Mouse (Mus musculus) C2C12 (cell line): Measurements from ENCODE around the gene Cd83. TPM values are rescaled to one million over a fixed set of nuclear protein-coding genes. Genes with fewer than 3 reads are reported as not detected.

ENCODE experiments used
- H3K27me3 ChIP-seq: one replicate; pipeline ENCODE4 v1.6.1; 2011; ENCODE audit not compliant: control insufficient read depth, insufficient read depth, insufficient read length
- H3K36me3 ChIP-seq: one replicate; pipeline ENCODE4 v1.6.1; 2011; ENCODE audit not compliant: control insufficient read depth, insufficient read depth
- H3K4me3 ChIP-seq: one replicate; pipeline ENCODE4 v1.5.1; 2011; ENCODE audit warnings: mild to moderate bottlenecking, control low read depth; ENCODE audit not compliant: poor library complexity, insufficient read depth, severe bottlenecking
- H3K79me2 ChIP-seq: one replicate; pipeline ENCODE4 v1.6.1; 2011; ENCODE audit not compliant: control insufficient read depth, insufficient read depth
- H3K79me3 ChIP-seq: one replicate; pipeline ENCODE4 v1.6.1; 2011; ENCODE audit warnings: low read depth, control low read depth
- H3ac ChIP-seq: one replicate; pipeline ENCODE3; 2011; ENCODE audit warnings: low read depth; ENCODE audit not compliant: control insufficient read depth, insufficient read length
- CEBPB ChIP-seq: IDR thresholded peaks from one replicate; pipeline ENCODE4 v1.6.1; 2011; ENCODE audit warnings: low read depth, mild to moderate bottlenecking, control low read depth, moderate library complexity
- CTCF ChIP-seq: IDR thresholded peaks from one replicate; pipeline ENCODE4 v1.5.1; 2011; ENCODE audit not compliant: control insufficient read depth, insufficient read depth, insufficient read length
- FOSL1 ChIP-seq: IDR thresholded peaks from one replicate; pipeline ENCODE4 v1.8.0; 2011; ENCODE audit warnings: mild to moderate bottlenecking, low read length; ENCODE audit not compliant: poor library complexity, insufficient read depth, severe bottlenecking
- MAX ChIP-seq: IDR thresholded peaks from one replicate; pipeline ENCODE4 v1.6.1; 2011; ENCODE audit warnings: mild to moderate bottlenecking, control low read depth
- MYOD1 ChIP-seq: IDR thresholded peaks from one replicate; pipeline ENCODE4 v1.6.1; 2011; ENCODE audit warnings: low read depth; ENCODE audit not compliant: control insufficient read depth, insufficient read length
- MYOG ChIP-seq: IDR thresholded peaks from one replicate; pipeline ENCODE4 v1.6.1; 2011; ENCODE audit not compliant: control insufficient read depth, insufficient read length; ENCODE audit errors: extremely low read depth
- USF1 ChIP-seq: IDR thresholded peaks from one replicate; pipeline ENCODE4 v1.6.1; 2011; ENCODE audit warnings: low read depth, mild to moderate bottlenecking, control low read depth, moderate library complexity
- polyA plus RNA-seq: library from polyadenylated mRNA; unstranded; fragments of >200 nt; fragmentation: generic; extraction: Trizol; gene quantifications from one replicate; pipeline ENCODE4 v1.2.1, GENCODE M21; 2012; ENCODE audit warnings: missing spikeins

The Cd83 gene
- polyA plus RNA-seq, 1 experiment = not detected

DNA sequence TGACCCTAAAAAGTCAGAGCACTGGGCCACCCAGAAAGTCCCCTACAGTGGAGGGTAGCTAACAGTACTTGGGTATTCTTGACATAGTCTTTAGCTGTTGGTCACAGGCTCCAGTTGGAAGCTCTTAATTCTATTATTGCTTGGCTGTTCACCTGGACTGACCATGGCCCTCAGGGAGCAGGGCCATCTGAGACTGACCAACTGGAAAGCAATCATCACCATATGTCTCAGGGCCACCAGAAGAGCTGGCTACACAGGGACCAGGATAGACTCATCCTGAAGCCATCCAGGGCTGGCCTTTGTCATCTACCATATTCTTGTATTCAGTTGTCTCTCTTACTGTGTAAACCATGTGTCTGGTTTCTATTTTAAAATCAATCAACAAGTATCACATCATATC, 15.6 kb downstream of the Cd83 start:
- Histone ChIP-seq H3K27me3 (peaks cover 7% of the 10 kb centered on the region), H3K4me3 (no peak overlapping the region), H3K36me3 (no peaks in the 10 kb centered on the region), H3K79me3 (no peaks in the 10 kb centered on the region), H3ac (no peak overlapping the region), H3K79me2 (no peaks in the 10 kb centered on the region)
- TF ChIP-seq MYOD1 (no peak), MAX (no peak), CEBPB (no peak), FOSL1 (no peak), MYOG (no peak), CTCF (no peak), USF1 (no peak)

GRCm38 (mm10) chr13:43801961-43802360, 17.4 kb downstream of the Cd83 start:
- TF ChIP-seq CTCF (no peak), CEBPB (no peak), MAX (no peak), MYOG (no peak), USF1 (no peak), MYOD1 (no peak), FOSL1 (no peak)
- no peaks in the 10 kb centered on the region for H3K36me3 ChIP-seq

GRCm38 (mm10) chr13:43802361-43803137, 18.0 kb downstream of the Cd83 start:
- H3K27me3 ChIP-seq = peaks cover 3% of the 10 kb centered on the region
- no peaks in the 10 kb centered on the region for H3K36me3 ChIP-seq
- TF ChIP-seq USF1 (no peak), CTCF (no peak), MAX (no peak), CEBPB (no peak), MYOG (no peak), MYOD1 (no peak), FOSL1 (no peak)
- H3ac ChIP-seq = no peak overlapping the region
- no peak overlapping the region for H3K4me3 ChIP-seq
- no peaks in the 10 kb centered on the region for H3K79me2 ChIP-seq
- H3K79me3 ChIP-seq = no peaks in the 10 kb centered on the region

More at GRCm38 (mm10) chr13:43801961-43802360, 17.4 kb downstream of the Cd83 start:
- no peak overlapping the region for H3K4me3 ChIP-seq
- peaks cover 3% of the 10 kb centered on the region for H3K27me3 ChIP-seq
- H3K79me2 ChIP-seq = no peaks in the 10 kb centered on the region
- no peaks in the 10 kb centered on the region for H3K79me3 ChIP-seq
- no peak overlapping the region for H3ac ChIP-seq

DNA sequence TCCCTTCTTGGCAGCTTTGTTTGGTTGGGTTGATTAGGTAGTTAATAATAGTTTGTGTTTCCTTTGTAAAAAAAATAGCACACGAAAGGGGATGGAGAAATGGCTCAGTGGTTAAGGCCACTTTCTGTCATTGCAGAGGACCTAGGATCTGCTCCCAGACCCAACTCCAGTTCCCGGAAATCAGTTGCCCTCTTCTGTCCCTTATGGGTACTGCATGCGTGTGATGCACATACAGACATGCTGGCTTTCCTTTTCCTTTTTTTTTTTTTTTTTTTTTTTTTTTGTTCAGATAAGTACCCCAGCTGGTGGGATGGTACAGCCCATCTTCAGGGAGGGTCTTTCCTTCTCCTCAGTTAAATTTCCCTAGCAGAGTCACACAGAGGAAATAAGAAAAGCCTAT, 20.1 kb downstream of the Cd83 start:
- TF ChIP-seq FOSL1 (no peak), MYOD1 (no peak), CEBPB (no peak), USF1 (no peak), CTCF (no peak), MAX (no peak), MYOG (no peak)
- Histone ChIP-seq H3K4me3 (no peak overlapping the region), H3K27me3 (peaks cover 9% of the 10 kb centered on the region), H3ac (no peak overlapping the region), H3K79me3 (no peaks in the 10 kb centered on the region), H3K79me2 (no peaks in the 10 kb centered on the region), H3K36me3 (no peaks in the 10 kb centered on the region)

DNA sequence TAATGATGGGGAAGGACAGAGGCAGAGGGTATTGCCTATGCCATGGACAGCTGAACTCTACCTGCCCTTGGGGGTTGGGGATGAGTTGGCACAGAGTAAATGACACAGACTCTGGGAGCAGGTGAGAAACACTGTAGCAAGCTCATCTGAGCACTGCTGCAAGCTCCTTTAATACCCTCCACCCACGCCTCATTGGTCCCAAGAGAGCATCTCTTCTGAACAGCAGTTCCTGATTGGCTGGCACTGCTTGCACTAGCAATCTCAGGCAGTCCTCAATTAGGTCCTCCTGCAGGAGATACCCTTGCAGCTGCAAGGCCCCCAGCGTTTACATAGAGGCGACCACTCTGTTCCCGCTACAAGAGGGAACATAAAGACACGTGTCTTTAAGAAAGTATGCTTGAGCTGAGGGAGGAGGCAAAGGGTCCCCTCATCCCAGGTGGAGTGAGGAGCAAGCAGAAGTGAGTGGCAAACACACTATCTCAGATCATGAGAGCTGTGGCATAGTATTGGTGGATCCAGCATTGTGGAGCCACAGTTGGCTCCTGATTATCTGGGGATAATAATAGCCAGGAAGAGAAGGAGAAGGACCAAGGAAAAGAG, 20.7 kb downstream of the Cd83 start:
- peaks cover 9% of the 10 kb centered on the region for H3K27me3 ChIP-seq
- H3K4me3 ChIP-seq = no peak overlapping the region
- no peaks in the 10 kb centered on the region for H3K79me2 ChIP-seq
- no peak overlapping the region for H3ac ChIP-seq
- no peaks in the 10 kb centered on the region for H3K36me3 ChIP-seq
- TF ChIP-seq CTCF (no peak), MYOD1 (no peak), FOSL1 (no peak), CEBPB (no peak), MAX (no peak)
- H3K79me3 ChIP-seq = no peaks in the 10 kb centered on the region
